Mouse (Mus musculus) layer of hippocampus, adult 2 months (tissue): ENCODE results near the gene Mprip. TPM values are rescaled to one million over a fixed set of nuclear protein-coding genes. Genes with fewer than 3 reads are reported as not detected.
"Not testable (repeated sequence)": the region's sequence is repeated elsewhere in the genome, so short reads cannot be mapped to it uniquely, and the experiment has no call there.

Experiments
- DNase-seq, 2 experiments: peaks; one replicate each; pipeline ENCODE4 v3.0.0; 2022; ENCODE audit warnings: low spot score in 2 of 2
- H3K27ac ChIP-seq: fragments of 200-600 bp; 2 replicates; pipeline ENCODE4 v1.8.1; 2022
- H3K4me3 ChIP-seq: fragments of 200-600 bp; 2 replicates; pipeline ENCODE4 v1.8.1; 2022; ENCODE audit warnings: mild to moderate bottlenecking
- CTCF ChIP-seq: fragments of 200-600 bp; conservative IDR thresholded peaks from 2 replicates; pipeline ENCODE4 v1.8.1; 2022; ENCODE audit warnings: antibody characterized with exemption, mild to moderate bottlenecking, moderate library complexity
- total RNA-seq, 2 experiments: library from RNA; stranded (reverse); gene quantifications; 2 replicates each; pipeline ENCODE4 v1.2.3; 2021

Mprip gene
- total RNA-seq, 2 experiments from 2014 or later = 288 to 302 TPM

- Histone ChIP-seq H3K27ac (peak overlapping the region; percentile 47; the same call in 1 of the 2 replicates), H3K4me3 (no peak overlapping the region)
- no peak for DNase-seq
- TF ChIP-seq CTCF = no peak
Measured at GRCm38 (mm10) chr11:59697572-59697971, 36.5 kb downstream of the Mprip start.

GRCm38 (mm10) chr11:59700787-59701186, 39.7 kb downstream of the Mprip start:
- no peak overlapping the region for H3K4me3 ChIP-seq
- TF ChIP-seq CTCF = no peak
- H3K27ac ChIP-seq = peak overlapping the region; percentile 49
- DNase-seq = no peak

- no peak overlapping the region for H3K4me3 ChIP-seq
- TF ChIP-seq CTCF = no peak
- H3K27ac ChIP-seq = peak overlapping the region; percentile 97
- no peak for DNase-seq
Measured at GRCm38 (mm10) chr11:59705113-59705512, 44.0 kb downstream of the Mprip start.

- TF ChIP-seq CTCF = no peak
- DNase-seq = no peak
- peak overlapping the region; percentile 97 for H3K27ac ChIP-seq
- H3K4me3 ChIP-seq = no peak overlapping the region; the same call in 1 of the 2 replicates
Measured at GRCm38 (mm10) chr11:59707481-59707880, 46.4 kb downstream of the Mprip start.

GRCm38 (mm10) chr11:59707931-59708611, 47.0 kb downstream of the Mprip start:
- Histone ChIP-seq H3K27ac (peak overlapping the region; percentile 97), H3K4me3 (peak overlapping the region; percentile 15)
- DNase-seq = peak; percentile 71 to 78
- no peak for TF ChIP-seq CTCF

- H3K4me3 ChIP-seq = no peak overlapping the region
- peak overlapping the region; percentile 94; the same call in 1 of the 2 replicates for H3K27ac ChIP-seq
- DNase-seq = no peak
- no peak for TF ChIP-seq CTCF
Measured at GRCm38 (mm10) chr11:59715424-59715840, 54.3 kb downstream of the Mprip start.

- Histone ChIP-seq H3K4me3 (no peak overlapping the region), H3K27ac (peak overlapping the region; percentile 94)
- DNase-seq = peak; percentile 62 to 85
- no peak for TF ChIP-seq CTCF
Measured at GRCm38 (mm10) chr11:59717801-59718291, 56.7 kb downstream of the Mprip start.

GRCm38 (mm10) chr11:59719185-59719584, 58.1 kb downstream of the Mprip start:
- no peak for TF ChIP-seq CTCF
- peak overlapping the region; percentile 94 for H3K27ac ChIP-seq

GRCm38 (mm10) chr11:59721385-59721784, 60.3 kb downstream of the Mprip start:
- no peak overlapping the region for H3K4me3 ChIP-seq
- no peak for TF ChIP-seq CTCF
- no peak for DNase-seq

More at GRCm38 (mm10) chr11:59719185-59719584, 58.1 kb downstream of the Mprip start:
- H3K4me3 ChIP-seq = no peak overlapping the region
- DNase-seq = no peak

GRCm38 (mm10) chr11:59727204-59727603, 66.1 kb downstream of the Mprip start:
- H3K27ac ChIP-seq = no peak overlapping the region
- no peak overlapping the region for H3K4me3 ChIP-seq
- DNase-seq = no peak
- TF ChIP-seq CTCF = no peak

More at GRCm38 (mm10) chr11:59721385-59721784, 60.3 kb downstream of the Mprip start:
- H3K27ac ChIP-seq = peak overlapping the region; percentile 72; the same call in 1 of the 2 replicates

- Histone ChIP-seq H3K27ac (peak overlapping the region; percentile 93), H3K4me3 (no peak overlapping the region)
- DNase-seq = no peak
- TF ChIP-seq CTCF = no peak
Measured at GRCm38 (mm10) chr11:59731821-59732220, 70.7 kb downstream of the Mprip start.

GRCm38 (mm10) chr11:59732407-59733066, 71.4 kb downstream of the Mprip start:
- peak; percentile 63 to 65 for DNase-seq
- peak overlapping the region; percentile 93 for H3K27ac ChIP-seq
- peak; percentile 74 for TF ChIP-seq CTCF
- no peak overlapping the region; the same call in 1 of the 2 replicates for H3K4me3 ChIP-seq

GRCm38 (mm10) chr11:59733600-59733999, 72.5 kb downstream of the Mprip start:
- TF ChIP-seq CTCF = peak; percentile 65
- H3K27ac ChIP-seq = peak overlapping the region; percentile 93
- DNase-seq, H3K4me3 ChIP-seq: not testable (repeated sequence)
